Mouse (Mus musculus) hindbrain, embryonic 15.5 days (tissue): Measurements from ENCODE around the gene Nkapl. TPM values are rescaled to one million over a fixed set of nuclear protein-coding genes. Genes with fewer than 3 reads are reported as not detected.
A peak's percentile ranks its signal among the peaks of the same experiment; 100 is the strongest.
"Not testable (repeated sequence)": the region's sequence is repeated elsewhere in the genome, so short reads cannot be mapped to it uniquely, and the experiment has no call there.

Experiments
- ATAC-seq: fragments of 200-750 bp; cut with Nextera tagmentation; 2 replicates; pipeline ENCODE4 v1.8.0; 2017; ENCODE audit warnings: low read depth, moderate number of reproducible peaks, moderate TSS enrichment; ENCODE audit not compliant: low FRiP score
- H3K27ac ChIP-seq: fragments of 300-500 bp; sonication (generic); replicated peaks from 2 replicates; pipeline ENCODE4 v1.5.1; 2015; ENCODE audit warnings: mild to moderate bottlenecking, inconsistent platforms
- H3K27me3 ChIP-seq: fragments of 300-500 bp; sonication (generic); 2 replicates; pipeline ENCODE4 v1.6.1; 2015; ENCODE audit warnings: control low read depth, inconsistent platforms
- H3K36me3 ChIP-seq: fragments of 300-500 bp; sonication (generic); 2 replicates; pipeline ENCODE4 v1.6.1; 2015; ENCODE audit warnings: control low read depth, inconsistent platforms
- H3K4me1 ChIP-seq: fragments of 300-500 bp; sonication (generic); replicated peaks from 2 replicates; pipeline ENCODE4 v1.6.1; 2015; ENCODE audit warnings: control low read depth, inconsistent platforms
- H3K4me2 ChIP-seq: fragments of 300-500 bp; sonication (generic); 2 replicates; pipeline ENCODE4 v1.6.1; 2015; ENCODE audit warnings: moderate library complexity, mild to moderate bottlenecking, inconsistent platforms
- H3K4me3 ChIP-seq: fragments of 300-500 bp; sonication (generic); 2 replicates; pipeline ENCODE4 v1.5.1; 2015; ENCODE audit warnings: mild to moderate bottlenecking, inconsistent platforms
- H3K9ac ChIP-seq: fragments of 300-500 bp; sonication (generic); 2 replicates; pipeline ENCODE4 v1.6.1; 2015; ENCODE audit warnings: inconsistent platforms
- H3K9me3 ChIP-seq: fragments of 300-500 bp; sonication (generic); 2 replicates; pipeline ENCODE4 v1.6.1; 2016; ENCODE audit warnings: control low read depth, inconsistent platforms
- WGBS: fragments of 180-500 bp; shearing (Covaris S2); methylation state at CpG from one replicate; pipeline ENCODE4 v1.1.7; 2015; 5-methylcytosine and 5-hydroxymethylcytosine counted together
- polyA plus RNA-seq: library from polyadenylated mRNA; unstranded; fragments of >200 nt; fragmentation: Nextera tagmentation; extraction: Ambion mirVana; gene quantifications from 2 replicates; pipeline ENCODE4 v1.2.1, GENCODE M21; 2015

Nkapl gene
- 3.8 and 4.1 TPM in 2 replicates for polyA plus RNA-seq

GRCm38 (mm10) chr13:21468061-21469019, at the start of gene Nkapl:
Gene Nkapl, minus strand, starts transcription at chr13:21468509.
- WGBS: 1% methylated on average over 54 of the region's 54 CpGs
- peak; percentile 100 for ATAC-seq
- Histone ChIP-seq H3K4me3 (peak within 1 kb of the TSS; percentile 52), H3K36me3 (no peaks in the 10 kb centered on the region), H3K9me3 (no peaks in the 10 kb centered on the region), H3K27me3 (peaks cover 3% of the 10 kb centered on the region; the same call in 1 of the 2 replicates), H3K4me1 (peaks cover 3% of the 10 kb centered on the region; the same call in 1 of the 2 replicates), H3K27ac (peak within 1 kb of the TSS; percentile 72), H3K9ac (peak within 1 kb of the TSS; percentile 67), H3K4me2 (peak within 1 kb of the TSS; percentile 76)

DNA sequence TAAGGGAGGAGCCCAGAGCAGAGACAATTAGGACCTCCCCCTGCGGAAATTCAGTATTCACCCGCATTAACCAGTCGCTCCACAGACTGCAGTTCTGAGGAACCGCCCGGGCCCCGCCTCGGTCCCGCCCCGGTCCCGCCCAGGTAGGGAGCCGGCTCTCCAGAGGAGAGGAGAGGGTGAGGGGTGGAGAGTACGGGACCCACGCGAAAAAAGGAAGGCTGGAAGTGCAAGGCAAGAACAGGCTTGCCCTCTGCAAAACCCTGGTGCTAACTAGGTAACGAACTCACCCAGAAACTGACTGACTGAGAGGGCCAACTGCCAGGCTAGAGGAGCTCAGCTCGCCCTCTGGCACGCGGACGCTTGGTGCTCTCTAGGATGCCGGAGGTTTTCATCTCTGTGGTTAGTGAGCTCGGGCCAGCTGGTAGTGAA, 37.9 kb upstream of the Nkapl start:
- Histone ChIP-seq H3K9ac (peak overlapping the region; percentile 55), H3K4me2 (peak overlapping the region; percentile 55), H3K27ac (peak overlapping the region; percentile 80), H3K27me3 (no peaks in the 10 kb centered on the region), H3K4me3 (peak overlapping the region; percentile 55), H3K9me3 (no peaks in the 10 kb centered on the region), H3K4me1 (peaks cover 2% of the 10 kb centered on the region; the same call in 1 of the 2 replicates), H3K36me3 (no peaks in the 10 kb centered on the region)
- peak; percentile 100 for ATAC-seq
- WGBS: under 1% methylated on average over 21 of the region's 21 CpGs

DNA sequence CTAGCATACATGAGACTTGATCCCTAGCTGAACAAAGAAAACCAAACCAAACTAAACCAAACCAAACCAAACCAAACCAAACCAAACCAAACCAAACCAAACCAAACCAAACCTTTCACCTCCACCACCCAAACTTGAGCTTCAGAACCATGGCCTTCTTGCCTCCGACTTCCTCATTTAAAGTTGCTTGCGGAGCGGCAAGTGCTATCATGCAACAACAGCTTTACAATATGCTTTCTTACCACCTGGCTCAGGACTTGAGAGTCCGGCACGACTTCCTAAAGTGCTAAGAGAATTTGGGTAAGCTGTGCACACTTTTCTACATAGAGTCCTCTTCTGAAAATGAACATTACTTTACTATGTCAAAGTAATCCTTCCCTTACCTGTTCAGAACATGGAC, 34.0 kb upstream of the Nkapl start:
- H3K36me3 ChIP-seq: no peaks in the 10 kb centered on the region
- no peak for ATAC-seq
- H3K4me1 ChIP-seq: peaks cover 2% of the 10 kb centered on the region; the same call in 1 of the 2 replicates
- H3K9ac ChIP-seq: no peak overlapping the region
- H3K4me2 ChIP-seq: no peak overlapping the region
- WGBS: 88% methylated on average over 5 of the region's 5 CpGs
- no peaks in the 10 kb centered on the region for H3K9me3 ChIP-seq
- no peaks in the 10 kb centered on the region for H3K27me3 ChIP-seq
- H3K27ac ChIP-seq: no peak overlapping the region
- H3K4me3 ChIP-seq: no peak overlapping the region

- WGBS: 92% methylated on average over 17 of the region's 17 CpGs
These were observed 32.9 kb upstream of the Nkapl start, which contains the start of gene Gm11273 for GRCm38 (mm10) chr13:21501182-21501581. Gene Gm11273, minus strand, starts transcription at chr13:21501418.

DNA sequence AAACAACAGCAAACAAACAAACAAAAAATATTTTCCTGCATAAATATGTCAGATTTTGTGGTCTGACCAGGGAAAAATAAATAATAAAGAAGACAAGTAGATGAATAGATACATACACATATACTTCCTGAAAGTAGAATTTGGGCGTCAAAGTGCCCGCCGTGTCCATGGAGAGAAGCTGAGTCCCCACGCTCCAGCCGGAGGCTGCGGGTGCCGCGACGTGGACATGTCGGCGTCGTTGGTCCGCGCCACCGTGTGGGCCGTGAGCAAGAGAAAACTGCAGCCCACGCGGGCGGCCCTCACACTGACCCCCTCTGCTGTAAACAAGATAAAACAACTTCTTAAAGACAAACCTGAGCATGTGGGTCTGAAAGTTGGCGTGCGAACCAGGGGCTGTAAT, 26.8 kb upstream of the Nkapl start, which contains the start of gene AK157302:
TSS of gene AK157302 (plus strand) at position 144 of the 400 bp plus-strand sequence.
- H3K27ac ChIP-seq: no peak within 1 kb of the TSS
- no peak within 1 kb of the TSS for H3K4me2 ChIP-seq
- WGBS: 95% methylated on average over 21 of the region's 21 CpGs
- no peak for ATAC-seq
- no peak within 1 kb of the TSS for H3K4me3 ChIP-seq
- H3K27me3 ChIP-seq: no peaks in the 10 kb centered on the region
- no peaks in the 10 kb centered on the region for H3K9me3 ChIP-seq
- no peaks in the 10 kb centered on the region for H3K36me3 ChIP-seq
- no peak within 1 kb of the TSS for H3K9ac ChIP-seq
- no peaks in the 10 kb centered on the region for H3K4me1 ChIP-seq

More at GRCm38 (mm10) chr13:21501182-21501581, 32.9 kb upstream of the Nkapl start, which contains the start of gene Gm11273:
- H3K9me3 ChIP-seq, H3K9ac ChIP-seq, H3K36me3 ChIP-seq, H3K4me2 ChIP-seq, H3K4me1 ChIP-seq, H3K27me3 ChIP-seq, ATAC-seq, H3K27ac ChIP-seq, H3K4me3 ChIP-seq: not testable (repeated sequence)

GRCm38 (mm10) chr13:21492847-21493246, 24.5 kb upstream of the Nkapl start:
- 0 out of 2 replicates have a peak, but pooled peaks cover 1% of the 10 kb centered on the region for H3K36me3 ChIP-seq
- no peak overlapping the region for H3K4me3 ChIP-seq
- no peak for ATAC-seq
- no peak overlapping the region for H3K4me2 ChIP-seq
- H3K9ac ChIP-seq: no peak overlapping the region
- H3K27me3 ChIP-seq: no peaks in the 10 kb centered on the region
- WGBS: 95% methylated on average over 5 of the region's 5 CpGs
- H3K9me3 ChIP-seq: no peaks in the 10 kb centered on the region
- no peaks in the 10 kb centered on the region for H3K4me1 ChIP-seq
- no peak overlapping the region for H3K27ac ChIP-seq

DNA sequence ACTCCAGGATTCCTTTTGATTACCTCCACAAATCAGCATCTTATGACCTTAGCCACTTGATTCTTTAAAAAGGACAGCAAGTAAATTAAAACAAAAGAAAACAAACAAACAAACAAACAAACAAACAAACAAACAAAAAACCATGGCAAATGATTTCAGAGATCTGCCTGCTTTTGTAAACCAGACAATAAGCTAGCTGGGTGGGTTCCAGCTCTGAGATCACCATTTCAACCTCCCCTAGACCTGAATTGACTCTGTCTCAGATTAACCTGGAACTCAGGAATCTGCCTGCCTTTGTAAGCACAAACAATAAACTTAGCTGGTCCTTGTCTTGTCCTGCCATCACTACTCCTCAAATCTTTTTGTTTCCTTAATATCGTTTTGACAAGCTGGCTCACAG, 18.6 kb upstream of the Nkapl start:
- no peak overlapping the region for H3K4me3 ChIP-seq
- no peak overlapping the region for H3K9ac ChIP-seq
- no peaks in the 10 kb centered on the region for H3K27me3 ChIP-seq
- H3K9me3 ChIP-seq: 0 out of 2 replicates have a peak, but pooled peaks cover 5% of the 10 kb centered on the region
- peaks cover 42% of the 10 kb centered on the region for H3K36me3 ChIP-seq
- WGBS: 94% methylated on average over 1 of the region's 1 CpGs
- no peak for ATAC-seq
- H3K27ac ChIP-seq: no peak overlapping the region
- no peak overlapping the region for H3K4me2 ChIP-seq
- H3K4me1 ChIP-seq: no peaks in the 10 kb centered on the region

- 4% methylated on average over 31 of the region's 31 CpGs for WGBS
These were observed 10.7 kb upstream of the Nkapl start, which contains the start of the genes Zkscan4 and Gm10065 for GRCm38 (mm10) chr13:21478759-21479670. Gene Zkscan4, plus strand, starts transcription at chr13:21478907. Gene Gm10065, minus strand, starts transcription at chr13:21479441.

GRCm38 (mm10) chr13:21472427-21472826, 4.1 kb upstream of the Nkapl start:
- Histone ChIP-seq H3K9ac (no peak overlapping the region), H3K4me3 (no peak overlapping the region), H3K9me3 (no peaks in the 10 kb centered on the region), H3K27me3 (0 out of 2 replicates have a peak, but pooled peaks cover 3% of the 10 kb centered on the region), H3K4me2 (no peak overlapping the region), H3K36me3 (no peaks in the 10 kb centered on the region), H3K4me1 (peaks cover 3% of the 10 kb centered on the region; the same call in 1 of the 2 replicates), H3K27ac (no peak overlapping the region)
- 32% methylated on average over 4 of the region's 4 CpGs for WGBS
- no peak for ATAC-seq

More at GRCm38 (mm10) chr13:21478759-21479670, 10.7 kb upstream of the Nkapl start, which contains the start of the genes Zkscan4 and Gm10065:
- Histone ChIP-seq H3K4me1 (peaks cover 19% of the 10 kb centered on the region), H3K9ac (peak within 1 kb of the TSS; percentile 54), H3K4me2 (peak within 1 kb of the TSS; percentile 65), H3K27ac (peak within 1 kb of the TSS; percentile 85), H3K4me3 (peak within 1 kb of the TSS; percentile 68)
- H3K9me3 ChIP-seq, H3K36me3 ChIP-seq, H3K27me3 ChIP-seq: not testable (repeated sequence)
- ATAC-seq: peak; percentile 94

GRCm38 (mm10) chr13:21469097-21469496, 788 bp upstream of the Nkapl start:
- WGBS: 26% methylated on average over 9 of the region's 9 CpGs
- H3K36me3 ChIP-seq: no peaks in the 10 kb centered on the region
- H3K4me2 ChIP-seq: peak overlapping the region; percentile 76
- H3K9me3 ChIP-seq: no peaks in the 10 kb centered on the region
- no peak for ATAC-seq
- peak overlapping the region; percentile 52; the same call in 1 of the 2 replicates for H3K4me3 ChIP-seq
- H3K9ac ChIP-seq: no peak overlapping the region
- H3K4me1 ChIP-seq: peaks cover 3% of the 10 kb centered on the region; the same call in 1 of the 2 replicates
- peaks cover 3% of the 10 kb centered on the region; the same call in 1 of the 2 replicates for H3K27me3 ChIP-seq
- no peak overlapping the region for H3K27ac ChIP-seq

DNA sequence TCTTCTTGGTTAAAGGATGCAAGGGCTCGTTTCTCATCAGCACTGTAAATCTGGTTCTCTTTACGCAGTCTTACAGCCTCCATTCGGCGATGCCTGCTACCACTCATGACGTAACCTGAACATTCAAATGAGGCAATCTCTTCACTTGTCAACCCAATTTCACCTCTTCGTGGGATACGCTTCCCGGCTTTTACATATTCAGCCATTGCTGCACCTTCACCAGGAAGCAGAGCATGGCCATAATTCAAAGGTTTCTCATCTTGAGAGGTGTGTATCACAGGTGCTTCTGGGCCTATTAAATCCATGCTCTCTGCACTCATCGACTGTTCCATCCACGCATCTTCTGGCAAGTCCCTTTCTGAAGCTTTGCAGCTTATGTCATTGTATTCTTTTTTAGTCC, 973 bp downstream of the Nkapl start:
- no peaks in the 10 kb centered on the region for H3K36me3 ChIP-seq
- WGBS: 86% methylated on average over 10 of the region's 10 CpGs
- H3K27me3 ChIP-seq: peaks cover 3% of the 10 kb centered on the region; the same call in 1 of the 2 replicates
- H3K9me3 ChIP-seq: no peaks in the 10 kb centered on the region
- H3K4me1 ChIP-seq: peaks cover 3% of the 10 kb centered on the region; the same call in 1 of the 2 replicates
- peak overlapping the region; percentile 76 for H3K4me2 ChIP-seq
- H3K4me3 ChIP-seq: no peak overlapping the region
- H3K9ac ChIP-seq: no peak overlapping the region
- ATAC-seq: no peak
- H3K27ac ChIP-seq: no peak overlapping the region
